Mouse (Mus musculus): ENCODE data around the gene Rpl23.

- TF ChIP-seq CTCF (IDR thresholded peaks at IDR 0.05; ENCODE audit: low read depth, low read length), result no peak
- no peak for TF ChIP-seq GATA1 (IDR thresholded peaks at IDR 0.05; ENCODE audit: borderline replicate concordance, low read length)
- no peak for TF ChIP-seq TAL1 (conservative IDR thresholded peaks at IDR 0.05; ENCODE audit: low read depth, low read length)
Measured at GRCm38 (mm10) chr11:97813746-97814515, 31.7 kb upstream of the Rpl23 start.
